Mouse (Mus musculus): ENCODE data around the gene Tmem29. TPM values are rescaled to one million over a fixed set of nuclear protein-coding genes. Genes with fewer than 3 reads are reported as not detected.
A peak's percentile ranks its signal among the peaks of the same experiment; 100 is the strongest.
"Not testable (repeated sequence)": the region's sequence is repeated elsewhere in the genome, so short reads cannot be mapped to it uniquely, and the experiment has no call there.

Gene Tmem29
- 10 to 100 TPM; 45.2 to 45.8 TPM for total RNA-seq (2021)
- long read RNA-seq, experiment 1, transcript Tmem29-208 (3 exons, 1,316 nt) = major isoform, 10 of 34 reads
- long read RNA-seq, experiment 1, transcript Tmem29-212 (3 exons, 1,433 nt) = minor isoform, 6 of 34 reads
- long read RNA-seq, experiment 1, transcript Tmem29-209 (3 exons, 864 nt) = minor isoform, 8 of 34 reads
- long read RNA-seq, experiment 1, partial matches to known transcripts = 1 of 34 reads
- long read RNA-seq, experiment 1, other reads (novel, unspliced or antisense) = 7 of 34 reads
- long read RNA-seq, experiment 2, transcript Tmem29-208 (3 exons, 1,316 nt) = major isoform, 6 of 22 reads
- long read RNA-seq, experiment 2, partial matches to known transcripts = 0 of 22 reads
- long read RNA-seq, experiment 2, other reads (novel, unspliced or antisense) = 9 of 22 reads

DNA sequence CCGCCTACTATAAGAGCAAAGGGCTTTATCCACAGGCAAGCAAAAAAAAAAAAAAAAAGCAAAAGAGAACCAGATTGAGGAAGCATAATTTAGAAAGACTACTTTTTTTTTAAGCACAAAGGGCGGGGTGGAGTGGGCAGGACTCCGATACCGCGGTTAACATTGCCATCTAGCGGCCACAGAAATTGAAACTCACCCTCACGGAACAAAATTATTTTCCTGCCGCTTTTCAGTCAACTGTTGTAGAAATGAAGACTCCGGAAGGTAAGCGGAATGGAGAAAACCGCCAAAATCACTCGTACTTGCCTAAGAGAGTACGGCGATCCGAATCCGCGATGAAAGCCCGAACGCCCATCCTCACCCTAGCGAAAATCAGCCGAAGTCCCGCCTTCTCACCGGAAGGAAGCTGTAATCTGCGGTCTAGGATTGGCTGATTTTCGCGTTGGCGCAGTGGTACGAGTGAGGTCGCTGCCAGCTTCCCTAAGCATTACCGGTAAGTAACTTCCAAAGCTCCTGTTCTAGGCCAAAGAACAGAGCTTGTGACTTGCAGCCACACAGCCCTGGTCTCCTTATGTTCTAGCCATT, at the start of gene Tmem29:
Gene Tmem29 (minus strand): TSS at position 389 of the 585 bp plus-strand sequence.
- peak; percentile 84 to 96 for DNase-seq (ENCODE audit: low spot score in 2 of 2)
- intact Hi-C loops (cut with DNase I) = no loop called here

DNA sequence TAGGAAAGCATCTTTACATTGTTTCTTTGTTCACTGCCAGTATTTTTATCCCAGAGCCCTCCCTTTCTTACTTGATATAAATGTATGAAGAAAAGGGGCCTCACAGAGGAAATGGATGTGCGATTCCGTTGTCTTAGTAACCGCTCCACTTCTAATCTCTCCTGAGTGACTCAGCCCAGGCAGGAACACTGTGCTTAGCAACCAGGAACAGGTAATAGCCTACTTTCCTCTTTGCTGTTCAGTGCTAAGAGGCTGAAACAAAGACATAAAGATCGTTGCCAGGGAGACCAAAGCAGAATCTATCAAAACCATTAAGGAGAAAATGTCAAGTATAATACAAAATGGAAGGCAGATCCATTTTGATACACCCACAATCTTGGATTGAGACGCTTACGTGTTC, 49.7 kb upstream of the Tmem29 start:
- peak; percentile 22 for DNase-seq (ENCODE audit: low spot score in 2 of 2)
- intact Hi-C loops (cut with DNase I) = loop anchor here (10.0 kb wide), 1 partner anchor 606 kb away; no protein-coding TSS in a partner anchor

DNA sequence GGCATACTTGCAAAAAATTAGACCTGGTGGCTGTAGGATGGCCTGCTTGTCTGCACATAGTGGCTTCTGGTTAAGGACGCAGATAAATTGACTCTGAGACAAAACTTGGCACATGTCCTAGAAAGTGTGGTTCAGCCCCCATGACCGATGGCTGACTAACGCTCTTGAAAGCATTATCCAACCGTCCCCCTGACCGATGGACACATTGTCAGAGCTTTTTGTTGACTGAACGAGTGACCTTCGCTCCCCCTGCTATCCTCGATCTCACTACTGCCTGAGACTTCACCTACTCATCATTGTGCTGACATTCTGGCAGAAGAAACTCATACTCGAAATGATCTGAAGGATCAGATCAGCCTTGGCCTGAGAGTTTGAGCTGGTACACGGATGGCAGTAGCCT, 28.9 kb upstream of the Tmem29 start:
- DNase-seq (ENCODE audit: low spot score in 2 of 2); intact Hi-C loops (cut with DNase I): not testable (repeated sequence)

DNA sequence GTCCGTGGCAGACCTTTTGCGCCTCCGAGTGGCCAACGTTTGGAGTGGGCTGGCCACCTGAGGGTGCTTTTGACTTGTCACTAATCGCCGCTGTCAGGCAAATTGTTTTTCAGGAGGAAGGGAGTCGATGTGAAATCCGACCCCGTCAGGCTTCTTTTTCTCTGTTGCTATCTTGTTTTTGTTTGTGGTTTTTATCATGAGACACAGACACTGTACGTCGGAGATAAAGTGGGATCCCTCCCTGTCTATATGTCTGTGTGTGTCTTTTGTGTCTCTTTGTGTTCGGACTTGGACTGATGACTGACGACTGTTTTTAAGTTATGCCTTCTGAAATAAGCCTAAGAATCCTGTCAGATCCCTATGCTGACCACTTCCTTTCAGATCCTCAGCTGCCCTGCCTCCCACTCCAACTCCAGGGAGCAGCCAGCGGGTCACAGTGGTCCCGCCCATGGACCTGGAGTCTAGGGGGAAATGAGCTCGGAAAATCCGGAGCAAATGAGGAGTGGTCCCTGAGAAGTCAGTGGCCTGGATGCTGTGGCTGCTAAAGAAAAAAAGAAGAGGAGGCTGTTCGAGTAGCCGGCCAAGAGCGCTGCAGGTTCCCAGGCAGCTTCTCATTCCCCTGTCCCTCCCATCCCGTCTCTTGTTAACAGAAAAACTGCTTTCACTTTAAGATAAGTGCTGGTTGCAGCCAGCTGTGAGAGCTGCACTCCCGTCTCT, 27.5 kb upstream of the Tmem29 start:
- intact Hi-C loops (cut with DNase I); DNase-seq (ENCODE audit: low spot score in 2 of 2): not testable (repeated sequence)

DNA sequence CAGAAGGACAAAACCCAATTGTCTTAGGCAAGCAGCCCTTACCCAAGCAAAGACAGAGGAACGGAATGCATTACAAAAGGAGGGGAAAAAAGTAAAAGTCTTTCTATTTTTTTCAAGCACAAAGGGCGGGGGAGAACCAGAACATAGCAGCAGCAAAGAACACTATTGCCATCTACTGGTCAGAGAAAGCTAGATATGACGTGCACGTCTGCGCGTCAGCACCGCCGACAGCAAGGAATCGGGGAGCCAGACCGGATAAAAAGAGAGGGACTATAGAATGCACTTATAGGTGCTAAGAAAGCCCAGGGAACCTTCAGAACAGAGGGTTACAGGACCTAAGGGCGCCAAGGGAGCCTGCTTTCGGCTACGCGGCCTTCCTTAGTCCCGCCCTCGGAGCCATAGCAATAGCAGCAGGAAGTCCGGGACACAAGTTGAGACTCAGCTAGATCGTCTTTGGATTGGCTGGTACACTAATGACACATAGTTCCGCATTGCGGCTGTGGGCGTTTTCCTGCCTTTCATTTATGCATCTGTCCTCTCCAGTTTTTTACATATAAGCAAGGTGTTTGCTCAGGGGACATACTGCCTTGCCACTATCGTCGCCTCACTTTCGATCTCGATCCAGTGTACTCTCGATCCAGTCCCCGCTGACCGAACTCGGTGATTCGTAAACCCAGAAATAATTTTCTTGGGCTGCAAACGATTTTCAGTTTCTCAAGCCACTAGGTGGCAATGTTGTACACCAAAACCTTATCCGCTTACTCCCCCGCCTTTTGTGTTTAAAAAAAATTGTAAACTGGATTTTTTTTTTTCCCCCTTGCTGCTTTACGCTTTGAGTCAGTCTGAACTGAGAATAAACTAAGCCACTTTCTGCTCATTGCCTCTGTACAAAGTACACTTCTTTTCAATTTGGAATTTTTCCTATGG, 19.2 kb upstream of the Tmem29 start:
- DNase-seq (ENCODE audit: low spot score in 2 of 2) = peak; percentile 82 to 98
- intact Hi-C loops (cut with DNase I) = no loop called here

DNA sequence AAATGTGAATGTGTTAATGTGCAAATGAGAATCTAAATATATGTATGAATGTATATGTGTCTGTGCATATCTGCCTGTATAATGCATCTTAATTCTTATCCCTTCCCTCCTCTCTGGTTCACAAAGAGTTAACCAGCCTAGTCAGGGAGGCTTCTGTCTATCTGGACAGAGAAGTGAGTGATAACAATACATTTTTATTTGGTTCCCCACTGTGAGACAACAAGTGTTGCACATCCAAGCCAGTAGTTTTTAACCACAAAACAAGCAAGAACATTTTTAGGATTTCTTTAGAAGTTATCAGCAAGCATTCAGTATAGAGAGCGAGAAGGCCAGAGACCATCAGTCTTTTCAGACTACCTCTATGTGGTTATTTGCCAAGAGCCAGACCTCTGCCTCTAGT, 12.5 kb upstream of the Tmem29 start:
- intact Hi-C loops (cut with DNase I) = no loop called here

DNA sequence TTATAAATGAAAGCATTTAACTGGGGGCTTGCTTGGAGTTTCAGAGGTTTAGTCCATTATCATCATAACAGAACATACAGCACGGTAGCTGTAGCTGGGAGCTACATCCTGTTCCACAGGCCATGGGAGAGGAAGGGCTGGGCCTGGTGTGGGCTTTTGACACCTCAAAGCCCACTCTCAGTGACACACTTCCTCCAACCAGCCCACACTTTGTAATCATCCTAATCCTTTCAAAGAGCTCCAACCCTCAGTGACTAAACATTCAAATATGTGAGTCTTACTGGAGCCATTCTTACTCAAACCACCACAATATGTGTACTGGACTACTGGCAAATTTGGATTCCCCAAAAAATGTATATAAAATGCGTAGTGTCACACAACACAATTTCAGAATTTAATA, 9.3 kb upstream of the Tmem29 start:
- DNase-seq (ENCODE audit: low spot score in 2 of 2) = no peak
- intact Hi-C loops (cut with DNase I) = no loop called here

More for the DNA sequence above, 12.5 kb upstream of the Tmem29 start:
- no peak for DNase-seq (ENCODE audit: low spot score in 2 of 2)

DNA sequence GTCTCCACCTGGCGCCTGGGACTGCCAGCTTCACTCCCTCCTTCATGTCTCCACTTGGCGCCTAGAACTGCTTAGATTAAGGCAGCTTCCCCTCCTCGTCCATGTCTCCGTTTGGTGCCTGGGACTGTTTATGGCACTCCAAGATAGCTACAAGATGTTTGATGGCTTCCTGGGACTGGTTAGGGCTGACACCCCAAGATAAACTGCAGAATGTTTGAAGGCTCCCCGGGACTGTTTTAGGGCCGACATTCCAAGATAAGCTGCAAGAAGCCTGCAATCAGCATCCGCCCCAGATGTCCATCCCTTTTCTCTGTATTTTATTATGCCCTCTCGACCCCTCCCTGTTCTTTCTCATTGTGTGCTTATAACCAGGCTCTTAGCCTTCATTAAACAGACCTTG, 7.9 kb upstream of the Tmem29 start:
- DNase-seq (ENCODE audit: low spot score in 2 of 2); intact Hi-C loops (cut with DNase I): not testable (repeated sequence)

DNA sequence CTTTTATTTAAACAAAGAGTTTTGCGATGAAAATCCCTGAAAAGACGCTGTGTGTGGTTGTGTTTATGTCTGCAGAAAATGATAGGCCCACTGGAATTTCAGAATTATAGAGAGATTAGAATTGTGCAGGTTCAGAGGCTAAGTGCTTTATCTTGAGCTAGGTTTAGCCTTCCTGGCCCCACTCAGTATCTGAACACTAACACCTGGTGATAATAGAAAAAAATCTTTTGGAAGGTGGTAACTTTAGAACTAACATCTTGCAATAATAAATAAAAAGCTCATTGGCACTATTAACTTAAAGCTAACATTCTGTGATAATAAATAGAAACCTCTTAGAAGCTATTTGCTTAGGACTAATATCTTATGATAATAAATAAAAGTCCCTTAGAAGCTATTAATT, 1.2 kb upstream of the Tmem29 start:
- intact Hi-C loops (cut with DNase I) = no loop called here
- DNase-seq (ENCODE audit: low spot score in 2 of 2) = no peak

DNA sequence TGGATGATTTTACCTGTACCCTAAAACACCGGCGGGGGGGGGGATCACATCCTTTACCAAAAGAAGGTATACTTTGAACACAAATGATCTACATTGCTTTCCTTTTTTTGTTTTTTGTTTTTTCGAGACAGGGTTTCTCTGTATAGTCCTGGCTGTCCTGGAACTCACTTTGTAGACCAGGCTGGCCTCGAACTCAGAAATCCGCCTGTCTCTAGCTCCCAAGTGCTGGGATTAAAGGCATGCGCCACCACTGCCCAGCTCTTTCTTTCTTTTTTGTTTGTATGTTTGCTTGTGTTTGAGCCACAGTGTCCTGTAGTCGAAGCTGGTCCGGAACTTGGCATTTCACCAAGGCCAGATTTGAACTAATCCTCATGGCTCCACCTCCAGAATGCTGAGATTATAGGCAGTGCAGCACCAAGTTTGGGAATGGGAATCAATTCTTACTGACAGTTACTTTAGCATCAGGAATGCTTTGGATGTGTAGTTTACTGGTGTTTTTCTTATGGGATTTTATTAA, 515 bp upstream of the Tmem29 start:
- peak; percentile 7 to 34 for DNase-seq (ENCODE audit: low spot score in 2 of 2)
- intact Hi-C loops (cut with DNase I) = no loop called here

DNA sequence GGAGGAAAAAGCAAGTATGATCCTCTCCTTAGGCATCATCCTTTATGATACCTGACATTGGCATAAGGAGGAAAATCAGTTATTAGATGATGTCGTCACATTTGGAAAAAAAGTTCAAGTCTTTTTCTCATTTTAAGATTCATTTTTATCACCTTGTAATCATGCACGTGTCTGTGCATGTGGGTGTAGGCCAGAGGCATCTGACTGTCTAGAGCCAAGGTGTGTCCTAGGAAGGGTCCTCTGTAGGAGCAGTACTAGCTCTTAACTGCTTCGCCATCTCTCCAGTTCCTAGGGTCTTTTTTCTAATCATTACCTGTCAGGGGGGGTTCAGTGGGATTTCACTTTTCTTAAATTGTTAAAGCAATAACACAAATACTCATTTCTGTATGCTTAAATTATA, 818 bp downstream of the Tmem29 start:
- intact Hi-C loops (cut with DNase I) = no loop called here
- DNase-seq (ENCODE audit: low spot score in 2 of 2) = no peak

DNA sequence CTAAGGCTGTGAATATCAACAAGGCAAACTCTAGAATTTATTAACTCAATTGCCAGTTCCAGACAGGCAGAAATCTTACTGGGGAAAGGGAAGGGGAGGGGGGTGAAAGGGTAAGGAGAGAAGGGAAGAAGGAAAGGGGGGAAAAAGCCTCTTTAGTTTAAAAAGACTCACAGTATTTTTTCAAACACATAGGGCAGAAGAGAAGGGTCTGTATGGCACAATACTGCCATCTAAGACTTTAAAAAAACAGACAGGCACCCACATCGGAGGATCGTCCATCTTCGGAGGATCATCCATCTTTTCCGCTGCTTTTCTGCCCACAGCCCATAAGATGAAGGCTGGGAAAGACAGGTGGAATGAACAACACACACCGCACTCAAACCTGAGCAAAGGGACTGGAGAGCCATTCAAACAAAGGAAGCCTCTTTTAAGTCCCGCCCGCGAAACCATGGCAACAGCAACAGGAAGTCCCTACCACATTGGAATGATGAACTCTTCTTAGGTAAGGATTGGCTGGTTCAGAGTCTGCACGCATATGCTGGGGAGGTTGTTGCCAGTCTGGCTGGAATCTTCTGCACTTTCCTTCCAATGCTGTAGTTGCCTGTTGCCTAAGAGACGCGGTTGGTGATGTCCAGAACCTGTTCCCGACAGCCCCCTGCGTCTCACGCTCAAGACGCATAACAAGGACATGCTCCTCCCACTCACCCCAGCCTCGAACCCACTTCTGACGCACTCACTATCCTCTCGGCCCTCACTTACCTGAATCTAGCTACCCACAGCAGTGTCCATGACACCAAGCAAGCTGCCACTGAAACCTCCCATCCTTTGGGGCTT, 18.2 kb downstream of the Tmem29 start:
- DNase-seq (ENCODE audit: low spot score in 2 of 2) = peak; percentile 79 to 89
- intact Hi-C loops (cut with DNase I) = no loop called here

DNA sequence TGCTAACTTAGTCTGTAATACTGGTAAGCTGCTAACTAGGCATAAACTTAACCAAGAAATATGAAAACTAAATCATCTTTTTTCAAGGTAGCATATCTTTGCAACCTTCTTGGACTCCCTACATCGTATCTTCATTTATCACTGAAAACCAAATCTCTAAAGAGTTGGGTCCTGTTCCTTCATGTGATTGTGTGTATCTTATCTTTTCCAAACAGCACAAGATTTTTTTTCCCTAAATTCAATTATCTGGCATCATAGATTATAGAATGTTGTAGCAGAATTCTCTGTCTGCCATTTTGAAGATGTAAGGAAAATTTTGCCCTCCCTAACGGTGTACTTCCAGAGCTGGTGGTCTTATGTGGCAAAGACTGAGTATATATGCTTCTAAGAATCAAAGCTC, 22.6 kb downstream of the Tmem29 start:
- no peak for DNase-seq (ENCODE audit: low spot score in 2 of 2)
- intact Hi-C loops (cut with DNase I) = no loop called here

DNA sequence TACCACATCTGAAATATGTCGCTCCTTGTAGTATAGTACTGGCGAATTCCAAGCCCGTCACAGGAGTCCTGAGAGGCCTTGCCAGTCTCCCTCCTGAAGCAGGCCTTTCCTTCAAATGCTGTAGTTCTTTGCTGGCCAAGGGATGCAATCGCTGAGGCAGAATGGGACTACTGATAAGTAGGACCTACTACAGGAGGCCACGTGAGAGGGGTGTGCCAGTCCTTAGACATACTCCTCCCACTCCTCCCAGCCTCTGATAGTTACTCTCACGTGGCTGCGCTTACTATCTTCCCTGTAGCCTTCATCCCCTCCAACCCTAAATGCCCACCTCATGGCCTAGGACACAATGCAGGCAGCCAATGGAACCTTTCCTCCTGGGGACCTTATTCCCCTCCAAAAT, 23.6 kb downstream of the Tmem29 start:
- DNase-seq (ENCODE audit: low spot score in 2 of 2) = no peak
- intact Hi-C loops (cut with DNase I) = no loop called here

DNA sequence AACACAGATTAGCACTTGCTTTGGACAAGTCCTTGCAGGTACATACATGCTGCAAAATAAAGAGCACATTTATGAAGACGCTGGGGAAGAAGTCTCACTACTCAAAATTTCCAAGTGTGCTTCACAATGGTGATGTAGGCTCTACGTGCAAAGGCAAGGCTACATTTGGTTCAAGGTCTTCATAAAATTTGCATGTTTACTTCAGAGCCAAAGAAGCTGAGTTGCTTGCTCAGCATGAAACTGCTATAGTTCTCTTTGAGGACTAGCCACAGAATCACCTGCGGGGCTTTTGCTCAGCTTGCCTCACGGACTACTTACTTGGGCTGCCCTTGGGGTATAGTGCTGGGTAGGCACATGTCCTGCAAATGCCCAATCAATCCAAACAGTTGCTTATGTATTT, 45.4 kb downstream of the Tmem29 start:
- intact Hi-C loops (cut with DNase I) = no loop called here
- no peak for DNase-seq (ENCODE audit: low spot score in 2 of 2)

Measured in left cerebral cortex, postnatal 14 days (tissue).